Mouse (Mus musculus): ENCODE measurements at regions not wholly inside any gene's neighbourhood (a gene's known extent, or its start where the extent isn't known, plus 50 kb on each side); places are given as distances from the start of the nearest gene placed in this dataset.
A peak's percentile ranks its signal among the peaks of the same experiment; 100 is the strongest.
"Not testable (repeated sequence)": the region's sequence is repeated elsewhere in the genome, so short reads cannot be mapped to it uniquely, and the experiment has no call there.

DNA sequence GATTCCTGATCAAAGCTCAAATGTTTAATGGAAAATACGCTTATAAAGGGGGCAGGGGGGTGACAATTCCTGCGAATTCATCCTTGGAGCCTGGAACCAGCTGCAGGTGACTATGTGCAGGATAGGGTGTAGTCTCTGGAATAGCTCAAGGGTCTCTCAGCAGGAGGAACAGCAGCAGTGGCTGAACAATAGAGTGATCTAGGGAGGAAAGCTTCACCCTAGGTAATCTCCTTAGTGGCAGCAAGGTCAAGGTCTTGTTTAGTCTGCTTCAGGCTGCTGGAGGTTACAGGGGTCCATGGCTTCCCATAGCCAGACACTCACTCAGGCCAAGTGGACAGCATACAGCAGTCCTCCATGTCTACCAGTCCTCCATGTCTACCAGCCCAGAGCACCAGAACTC is 301.3 kb downstream of the Gm8797 start:
- Histone ChIP-seq H3K4me3 (no peak overlapping the region), H3K36me3 (no peaks in the 10 kb centered on the region), H3K4me1 (no peaks in the 10 kb centered on the region), H3K4me2 (replicated peaks) (no peak overlapping the region), H3K9me3 (replicated peaks) (no peaks in the 10 kb centered on the region), H3K27ac (no peak overlapping the region), H3K9ac (no peak overlapping the region), H3K27me3 (no peaks in the 10 kb centered on the region)
- 70% methylated on average over 2 of the region's 2 CpGs for WGBS
- ATAC-seq (ENCODE audit: low FRiP score) = no peak

DNA sequence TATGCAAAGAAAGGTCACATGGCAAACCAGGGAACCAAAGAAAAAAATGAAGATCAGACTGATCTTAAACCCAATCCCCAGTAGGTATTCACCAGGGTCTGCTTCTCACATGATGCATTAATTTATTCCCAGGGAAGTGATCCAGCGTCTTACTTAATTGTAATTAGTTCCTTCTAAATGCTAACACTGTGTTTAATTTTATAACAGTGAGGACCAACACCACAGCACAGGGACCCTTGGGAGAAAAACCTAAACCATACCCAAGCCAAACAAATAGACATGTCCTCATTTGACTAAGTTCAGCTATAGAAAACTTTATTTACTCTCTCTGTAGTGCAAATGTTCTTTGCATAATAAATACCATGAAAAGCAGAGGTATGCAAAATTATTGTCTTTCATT is 333.2 kb downstream of the Gm8797 start:
- Histone ChIP-seq H3K4me2 (replicated peaks) (no peak overlapping the region), H3K4me3 (no peak overlapping the region), H3K36me3 (no peaks in the 10 kb centered on the region), H3K9me3 (replicated peaks) (no peaks in the 10 kb centered on the region), H3K27ac (no peak overlapping the region), H3K4me1 (no peaks in the 10 kb centered on the region), H3K27me3 (no peaks in the 10 kb centered on the region), H3K9ac (no peak overlapping the region)
- no peak for ATAC-seq (ENCODE audit: low FRiP score)
- 57% methylated on average over 1 of the region's 1 CpGs for WGBS

DNA sequence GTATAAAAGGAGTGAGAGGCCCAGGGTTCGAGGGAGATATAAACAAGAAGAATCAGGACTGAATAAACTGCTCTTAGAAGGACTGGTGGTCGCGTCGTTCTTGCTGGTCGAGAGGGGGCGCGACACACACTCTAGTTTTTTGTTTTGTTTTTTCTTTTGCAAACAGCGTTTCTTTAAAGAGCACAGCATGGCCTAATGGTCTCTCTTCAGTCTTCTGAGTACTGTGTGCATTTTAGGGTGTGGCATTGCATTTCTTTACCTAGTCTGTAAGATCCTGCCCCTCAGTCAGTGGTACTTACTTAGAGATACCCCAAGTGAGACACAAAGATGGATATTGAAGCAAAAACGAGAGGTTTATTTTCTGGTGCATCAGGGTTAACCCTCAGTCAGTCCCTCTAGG is 336.7 kb downstream of the Gm8797 start:
- no peak for ATAC-seq (ENCODE audit: low FRiP score)
- Histone ChIP-seq H3K4me2 (replicated peaks) (no peak overlapping the region), H3K36me3 (no peaks in the 10 kb centered on the region), H3K9me3 (replicated peaks) (no peaks in the 10 kb centered on the region), H3K9ac (no peak overlapping the region), H3K27ac (no peak overlapping the region), H3K4me1 (no peaks in the 10 kb centered on the region), H3K4me3 (no peak overlapping the region), H3K27me3 (no peaks in the 10 kb centered on the region)
- 85% methylated on average over 9 of the region's 9 CpGs for WGBS

DNA sequence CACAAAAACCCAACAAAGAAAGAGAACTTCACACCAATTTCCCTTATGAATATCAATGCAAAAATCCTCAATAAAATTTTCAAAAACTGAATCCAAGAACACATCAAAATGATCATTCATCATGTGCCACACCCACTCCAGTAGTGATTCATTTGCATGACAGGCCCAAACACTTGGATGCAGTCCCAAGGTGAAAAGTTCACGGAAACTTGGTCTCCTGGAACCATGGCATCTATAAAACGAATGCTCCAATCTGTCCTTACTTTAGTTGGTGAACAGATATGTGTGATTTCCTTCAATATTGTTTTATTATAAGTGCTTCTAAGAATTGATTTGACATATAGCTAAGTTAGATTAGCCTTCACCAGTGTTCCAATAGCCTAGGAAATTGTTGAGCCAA is 343.3 kb downstream of the Gm8797 start:
- H3K36me3 ChIP-seq = no peaks in the 10 kb centered on the region
- WGBS = 85% methylated on average over 2 of the region's 2 CpGs
- ATAC-seq (ENCODE audit: low FRiP score) = no peak
- H3K9ac ChIP-seq = no peak overlapping the region
- H3K27me3 ChIP-seq = no peaks in the 10 kb centered on the region
- no peaks in the 10 kb centered on the region for H3K4me1 ChIP-seq
- no peaks in the 10 kb centered on the region for H3K9me3 ChIP-seq (replicated peaks)
- no peak overlapping the region for H3K27ac ChIP-seq
- H3K4me2 ChIP-seq (replicated peaks) = no peak overlapping the region
- H3K4me3 ChIP-seq = no peak overlapping the region

DNA sequence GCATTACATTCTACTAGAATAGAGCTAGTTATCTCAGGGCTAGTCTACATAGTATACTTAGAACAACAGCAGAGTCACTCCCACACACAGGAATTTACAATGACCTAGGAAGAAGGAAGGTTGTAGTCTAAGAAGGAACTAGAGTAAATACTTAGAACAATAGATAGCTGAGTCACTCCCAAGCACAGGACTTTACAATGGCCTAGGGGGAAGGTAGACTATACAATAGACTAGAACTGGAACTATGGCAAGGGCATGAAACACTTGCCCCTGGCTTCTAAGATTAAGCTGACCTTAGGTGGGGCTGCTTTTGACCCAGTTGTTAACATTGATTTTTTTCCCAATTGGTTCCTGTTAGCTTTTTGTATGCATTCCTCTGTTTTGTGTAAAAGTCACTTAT is 343.8 kb downstream of the Gm8797 start:
- H3K27me3 ChIP-seq; ATAC-seq (ENCODE audit: low FRiP score); H3K27ac ChIP-seq; H3K36me3 ChIP-seq; H3K4me3 ChIP-seq; H3K9me3 ChIP-seq (replicated peaks); H3K4me1 ChIP-seq; H3K4me2 ChIP-seq (replicated peaks); H3K9ac ChIP-seq: not testable (repeated sequence)

DNA sequence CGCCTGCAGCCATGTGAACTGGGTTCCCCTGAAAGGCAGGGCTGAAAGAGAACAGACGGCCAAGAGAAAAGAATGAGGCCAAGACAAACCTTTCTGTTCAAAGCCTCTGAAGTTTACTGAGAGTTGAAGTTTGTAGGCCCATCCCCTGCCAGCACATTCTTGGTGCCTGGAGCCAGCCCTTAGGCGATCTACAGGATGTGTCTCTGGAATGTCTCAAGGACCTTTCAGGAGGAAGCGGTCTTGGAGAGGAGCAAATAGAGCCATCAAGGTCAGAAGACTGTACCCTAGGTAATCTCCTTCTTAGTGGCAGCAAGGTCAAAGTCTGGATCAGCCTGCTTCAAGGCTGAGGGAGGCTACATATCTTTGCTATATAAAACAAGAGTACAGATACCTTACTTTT is 350.3 kb downstream of the Gm8797 start:
- no peak overlapping the region for H3K9ac ChIP-seq
- H3K4me2 ChIP-seq (replicated peaks) = no peak overlapping the region
- no peaks in the 10 kb centered on the region for H3K9me3 ChIP-seq (replicated peaks)
- no peak for ATAC-seq (ENCODE audit: low FRiP score)
- no peaks in the 10 kb centered on the region for H3K4me1 ChIP-seq
- H3K27me3 ChIP-seq = no peaks in the 10 kb centered on the region
- no peak overlapping the region for H3K4me3 ChIP-seq
- WGBS = 72% methylated on average over 4 of the region's 4 CpGs
- no peak overlapping the region for H3K27ac ChIP-seq
- H3K36me3 ChIP-seq = no peaks in the 10 kb centered on the region

DNA sequence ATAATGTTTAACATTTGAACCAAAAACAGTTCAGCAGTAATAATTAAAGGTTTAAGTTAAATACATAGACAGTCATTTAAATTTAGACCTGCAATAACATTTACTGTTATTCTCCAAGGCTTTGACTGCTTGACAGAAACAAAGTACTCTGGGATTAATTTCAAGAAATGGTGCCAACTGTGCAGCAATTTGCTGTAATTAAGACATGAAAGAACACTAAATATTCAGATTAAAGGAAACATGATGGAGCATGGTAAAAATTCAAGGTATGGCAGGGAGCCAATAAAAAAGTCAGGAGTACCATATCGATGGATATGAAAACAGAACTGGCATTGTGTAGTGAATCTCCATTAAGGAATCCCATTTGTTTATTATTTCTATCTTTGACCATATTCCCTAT is 352.3 kb downstream of the Gm8797 start:
- H3K4me2 ChIP-seq (replicated peaks) = no peak overlapping the region
- H3K4me1 ChIP-seq = no peaks in the 10 kb centered on the region
- WGBS = 75% methylated on average over 1 of the region's 1 CpGs
- H3K4me3 ChIP-seq = no peak overlapping the region
- no peaks in the 10 kb centered on the region for H3K27me3 ChIP-seq
- no peaks in the 10 kb centered on the region for H3K9me3 ChIP-seq (replicated peaks)
- H3K27ac ChIP-seq = no peak overlapping the region
- ATAC-seq (ENCODE audit: low FRiP score) = no peak
- H3K36me3 ChIP-seq = no peaks in the 10 kb centered on the region
- H3K9ac ChIP-seq = no peak overlapping the region

DNA sequence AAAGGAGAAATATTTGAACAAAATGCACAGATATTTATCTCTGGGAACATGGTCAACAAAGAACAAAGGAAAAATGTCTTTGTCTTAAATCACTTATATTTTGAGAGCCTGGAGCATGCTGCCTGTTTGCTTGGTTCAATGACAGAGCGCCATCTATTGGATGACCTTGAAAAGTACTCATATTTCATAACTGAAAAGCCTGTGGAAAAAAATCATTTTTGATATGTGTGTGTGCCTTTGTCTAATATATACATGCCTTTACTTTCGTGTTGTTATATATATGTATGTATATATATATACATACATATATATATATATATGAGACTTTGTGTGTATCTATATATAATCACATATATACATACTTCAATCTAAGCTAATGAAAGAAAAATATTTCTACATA is 356.1 kb downstream of the Gm8797 start:
- 10% methylated on average over 2 of the region's 2 CpGs for WGBS
- Histone ChIP-seq H3K36me3 (no peaks in the 10 kb centered on the region), H3K4me1 (no peaks in the 10 kb centered on the region), H3K4me2 (replicated peaks) (no peak overlapping the region), H3K9ac (no peak overlapping the region), H3K27me3 (no peaks in the 10 kb centered on the region), H3K4me3 (no peak overlapping the region), H3K9me3 (replicated peaks) (no peaks in the 10 kb centered on the region), H3K27ac (no peak overlapping the region)
- ATAC-seq (ENCODE audit: low FRiP score) = peak; percentile 65; the same call in 1 of the 2 replicates

DNA sequence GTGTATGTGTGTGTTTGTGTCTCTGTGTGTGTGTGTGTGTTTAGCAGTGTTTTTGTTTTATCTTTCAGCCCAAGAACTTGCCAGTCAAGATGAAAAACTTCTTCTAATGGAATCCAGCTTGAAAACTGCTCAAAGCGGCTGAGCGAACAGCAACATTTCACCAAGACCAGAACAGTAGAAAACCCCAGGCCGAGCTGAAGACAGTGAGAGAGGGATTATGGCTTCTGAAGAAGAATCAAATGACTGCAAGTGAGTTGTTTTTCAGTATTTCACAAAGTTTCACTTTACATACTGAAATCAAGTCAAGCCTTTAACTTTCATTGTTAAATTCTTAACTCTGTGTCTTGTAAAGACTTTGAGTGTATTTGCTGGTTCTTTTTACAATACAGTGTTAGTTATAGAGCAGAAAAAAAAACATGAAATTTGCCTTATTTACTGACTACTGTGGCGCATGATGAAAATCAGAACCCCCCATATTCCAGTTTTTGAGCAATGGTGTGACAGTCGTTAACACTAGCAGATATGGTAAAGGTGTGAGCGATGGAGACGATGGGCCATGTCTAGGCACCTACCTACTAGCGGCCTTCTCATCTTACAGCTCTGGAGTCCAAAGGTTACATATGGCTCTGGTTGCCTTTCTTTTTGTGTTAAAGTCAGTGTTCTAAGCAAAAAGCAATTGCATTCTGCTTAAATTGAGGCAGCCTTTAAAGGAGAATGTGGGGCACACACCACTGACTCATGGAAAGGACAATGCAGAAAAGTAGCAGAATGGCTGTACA is 357.0 kb downstream of the Gm8797 start:
- Histone ChIP-seq H3K4me2 (replicated peaks) (no peak overlapping the region), H3K27ac (peak overlapping the region; percentile 18; the same call in 1 of the 2 replicates), H3K9me3 (replicated peaks) (no peaks in the 10 kb centered on the region), H3K36me3 (no peaks in the 10 kb centered on the region), H3K4me1 (no peaks in the 10 kb centered on the region), H3K9ac (no peak overlapping the region), H3K4me3 (no peak overlapping the region), H3K27me3 (no peaks in the 10 kb centered on the region)
- 80% methylated on average over 8 of the region's 8 CpGs for WGBS
- no peak for ATAC-seq (ENCODE audit: low FRiP score)

DNA sequence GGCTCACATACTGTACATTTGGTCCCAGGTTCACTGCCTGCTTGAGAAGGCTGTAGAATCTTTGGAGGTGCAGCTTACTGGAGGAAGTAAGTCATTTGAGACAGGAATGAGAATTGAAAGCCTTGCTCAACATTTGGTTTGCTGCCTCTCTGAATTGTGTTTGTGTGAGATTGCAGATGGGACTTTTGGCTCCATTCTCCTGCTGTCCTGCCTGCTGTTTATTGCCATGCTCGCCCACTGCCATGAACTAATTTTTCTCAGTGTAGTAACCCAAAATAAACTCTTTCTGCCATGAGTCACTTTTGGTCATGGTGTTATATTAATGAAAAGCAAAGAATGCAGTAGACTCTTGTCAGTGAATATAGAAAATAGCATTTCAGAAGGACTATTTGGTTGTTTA is 368.1 kb downstream of the Gm8797 start:
- Histone ChIP-seq H3K27ac (no peak overlapping the region), H3K9ac (no peak overlapping the region), H3K36me3 (no peaks in the 10 kb centered on the region), H3K4me2 (replicated peaks) (no peak overlapping the region), H3K9me3 (replicated peaks) (no peaks in the 10 kb centered on the region), H3K4me1 (no peaks in the 10 kb centered on the region), H3K27me3 (no peaks in the 10 kb centered on the region), H3K4me3 (no peak overlapping the region)
- no peak for ATAC-seq (ENCODE audit: low FRiP score)
- 90% methylated on average over 1 of the region's 1 CpGs for WGBS

DNA sequence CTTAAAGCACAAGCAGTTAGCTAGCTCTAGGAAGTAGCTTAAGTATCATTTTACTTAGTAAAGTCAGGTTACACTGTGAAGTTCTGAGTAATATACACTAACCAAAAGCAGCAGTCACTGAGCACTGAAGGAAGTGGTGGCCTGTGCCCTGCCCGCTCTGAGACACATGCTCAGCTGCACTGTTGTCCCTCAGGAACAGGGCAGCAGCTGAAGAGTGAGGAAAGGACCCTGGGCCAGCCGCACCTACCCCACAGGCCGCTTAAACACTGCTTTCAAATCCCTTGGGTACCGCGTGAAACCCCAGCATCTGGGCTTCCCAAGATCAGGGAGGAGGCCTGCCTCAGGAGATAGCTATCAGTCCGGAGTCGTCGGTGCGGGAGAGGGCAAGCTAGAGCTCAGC is 385.1 kb downstream of the Gm8797 start:
- not testable (repeated sequence) for H3K4me3 ChIP-seq; H3K27ac ChIP-seq; H3K36me3 ChIP-seq; H3K9me3 ChIP-seq (replicated peaks); H3K27me3 ChIP-seq; H3K9ac ChIP-seq; H3K4me1 ChIP-seq; H3K4me2 ChIP-seq (replicated peaks)
- peak; percentile 46; the same call in 1 of the 2 replicates for ATAC-seq (ENCODE audit: low FRiP score)
- WGBS = 68% methylated on average over 9 of the region's 9 CpGs

DNA sequence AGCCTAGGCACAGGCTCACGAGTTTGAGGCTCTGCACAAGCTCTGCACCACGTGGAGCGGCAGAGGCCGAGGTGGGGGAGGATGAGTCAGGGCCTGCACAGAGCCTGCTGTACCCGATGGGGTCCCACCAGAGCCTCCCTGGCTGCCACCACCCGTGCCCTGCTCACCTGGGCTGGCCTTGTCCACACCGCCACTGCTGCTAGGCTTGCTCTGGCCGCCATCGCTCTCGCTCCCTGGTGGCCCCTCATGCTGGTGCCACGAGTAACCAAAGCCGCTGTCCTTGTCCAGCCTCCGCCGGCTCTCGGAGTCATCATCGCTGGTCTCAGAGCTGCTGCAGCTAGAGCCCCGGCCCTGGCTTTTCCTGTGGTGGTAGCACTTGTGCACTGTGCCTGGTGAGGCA is 386.8 kb downstream of the Gm8797 start:
- Histone ChIP-seq H3K4me3 (no peak overlapping the region), H3K27ac (no peak overlapping the region), H3K4me2 (replicated peaks) (no peak overlapping the region), H3K36me3 (no peaks in the 10 kb centered on the region), H3K4me1 (no peaks in the 10 kb centered on the region), H3K27me3 (no peaks in the 10 kb centered on the region), H3K9ac (no peak overlapping the region), H3K9me3 (replicated peaks) (peaks cover 8% of the 10 kb centered on the region; the same call in 1 of the 2 replicates)
- WGBS = 96% methylated on average over 17 of the region's 17 CpGs
- ATAC-seq (ENCODE audit: low FRiP score) = no peak

DNA sequence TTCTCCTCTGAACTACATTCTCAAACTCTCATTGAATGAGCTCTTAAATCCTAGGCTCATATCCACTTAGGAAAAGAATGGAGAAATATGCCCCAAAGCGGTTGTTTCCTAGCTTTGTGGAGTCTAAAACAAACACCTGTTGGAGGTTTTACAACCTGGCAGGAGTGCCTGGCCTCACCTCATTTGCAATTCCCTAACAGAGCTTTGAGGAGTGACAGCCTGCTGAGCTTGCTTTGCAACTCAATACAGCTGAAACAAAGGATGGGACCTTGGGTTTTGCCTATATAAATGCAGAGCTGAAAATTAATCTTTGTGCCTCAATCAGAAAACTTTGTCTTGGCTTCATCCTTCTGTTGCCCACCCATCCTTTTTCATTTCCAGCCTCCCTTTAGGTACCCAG is 423.2 kb downstream of the Gm8797 start:
- no peak overlapping the region for H3K4me2 ChIP-seq (replicated peaks)
- H3K4me3 ChIP-seq = no peak overlapping the region
- no peaks in the 10 kb centered on the region for H3K36me3 ChIP-seq
- WGBS = 22% methylated on average over 1 of the region's 1 CpGs
- H3K9ac ChIP-seq = no peak overlapping the region
- no peak for ATAC-seq (ENCODE audit: low FRiP score)
- no peaks in the 10 kb centered on the region for H3K27me3 ChIP-seq
- no peak overlapping the region for H3K27ac ChIP-seq
- H3K4me1 ChIP-seq = no peaks in the 10 kb centered on the region
- no peaks in the 10 kb centered on the region for H3K9me3 ChIP-seq (replicated peaks)

Measured in hindbrain, embryonic 12.5 days (tissue).